Mouse (Mus musculus) midbrain, embryonic 10.5 days (tissue): ENCODE measurements around the gene Fuom. TPM values are rescaled to one million over a fixed set of nuclear protein-coding genes. Genes with fewer than 3 reads are reported as not detected.

Experiments used
- polyA plus RNA-seq: library from polyadenylated mRNA; unstranded; fragments of >200 nt; fragmentation: Nextera tagmentation; extraction: Ambion mirVana; gene quantifications from 2 replicates; pipeline ENCODE4 v1.2.1, GENCODE M21; 2016

Gene Fuom
- polyA plus RNA-seq, 1 experiment from 2014 or later, result 10.9 TPM

Other genes with a start within 250 kb of the Fuom start
- 0.31 and 0.35 TPM in 2 replicates for gene Kndc1, start 207.7 kb downstream of the Fuom start, polyA plus RNA-seq
- 0.16 TPM in 1 of 2 replicates, not detected in the other for gene Utf1, start 158.7 kb downstream of the Fuom start, polyA plus RNA-seq
- gene 6430531B16Rik, start 123.7 kb downstream of the Fuom start, polyA plus RNA-seq, result 0.74 and 1.1 TPM in 2 replicates
- gene Adam8, start 109.9 kb downstream of the Fuom start, polyA plus RNA-seq, result 2.5 and 2.7 TPM in 2 replicates
- 42.6 and 43.8 TPM in 2 replicates for gene Zfp511, start 66.0 kb downstream of the Fuom start, polyA plus RNA-seq
- 74.0 and 80.0 TPM in 2 replicates for gene Tubgcp2, start 65.8 kb downstream of the Fuom start, polyA plus RNA-seq
- gene Msx3, start 53.4 kb downstream of the Fuom start, polyA plus RNA-seq, result 5.1 and 16.6 TPM in 2 replicates
- 2.0 and 4.7 TPM in 2 replicates for gene Caly, start 19.9 kb downstream of the Fuom start, polyA plus RNA-seq
- not detected in 2 replicates for gene Prap1, start 9.0 kb downstream of the Fuom start, polyA plus RNA-seq
- gene Paox, start 13.4 kb upstream of the Fuom start, polyA plus RNA-seq, result 15.8 and 18.5 TPM in 2 replicates
- 157 and 161 TPM in 2 replicates for gene Echs1, start 14.0 kb upstream of the Fuom start, polyA plus RNA-seq
- 32.6 TPM in 2 replicates for gene Mtg1, start 35.1 kb upstream of the Fuom start, polyA plus RNA-seq
- gene Sprn, start 52.4 kb upstream of the Fuom start, polyA plus RNA-seq, result 0.49 and 0.79 TPM in 2 replicates
- not detected in 2 replicates for gene Olfr522, start 62.3 kb upstream of the Fuom start, polyA plus RNA-seq
- gene Olfr523, start 70.8 kb upstream of the Fuom start, polyA plus RNA-seq, result not detected in 2 replicates
- gene Olfr524, start 103.5 kb upstream of the Fuom start, polyA plus RNA-seq, result not detected in 2 replicates
- not detected in 2 replicates for gene Cd163l1, start 115.8 kb upstream of the Fuom start, polyA plus RNA-seq
- gene 5830411N06Rik, start 144.8 kb upstream of the Fuom start, polyA plus RNA-seq, result not detected in 2 replicates
- not detected in 2 replicates for gene Olfr525, start 218.4 kb upstream of the Fuom start, polyA plus RNA-seq
- not detected in 2 replicates for gene Olfr527, start 231.6 kb upstream of the Fuom start, polyA plus RNA-seq